Mouse (Mus musculus) cerebellum, adult 2 months (tissue): ENCODE measurements at regions not wholly inside any gene's neighbourhood (a gene's known extent, or its start where the extent isn't known, plus 50 kb on each side); places are given as distances from the start of the nearest gene placed in this dataset.

Experiments
- CTCF ChIP-seq: fragments of 200-500 bp; IDR thresholded peaks from 2 replicates; pipeline ENCODE4 v1.5.1; 2011; ENCODE audit warnings: low read depth, mild to moderate bottlenecking, control low read depth, low read length, moderate library complexity, borderline replicate concordance; ENCODE audit not compliant: insufficient read depth
- POLR2A ChIP-seq: fragments of 200-500 bp; IDR thresholded peaks from 2 replicates; pipeline ENCODE4 v1.6.1; 2011; ENCODE audit warnings: low read length, control low read depth, borderline replicate concordance; ENCODE audit not compliant: insufficient read depth

DNA sequence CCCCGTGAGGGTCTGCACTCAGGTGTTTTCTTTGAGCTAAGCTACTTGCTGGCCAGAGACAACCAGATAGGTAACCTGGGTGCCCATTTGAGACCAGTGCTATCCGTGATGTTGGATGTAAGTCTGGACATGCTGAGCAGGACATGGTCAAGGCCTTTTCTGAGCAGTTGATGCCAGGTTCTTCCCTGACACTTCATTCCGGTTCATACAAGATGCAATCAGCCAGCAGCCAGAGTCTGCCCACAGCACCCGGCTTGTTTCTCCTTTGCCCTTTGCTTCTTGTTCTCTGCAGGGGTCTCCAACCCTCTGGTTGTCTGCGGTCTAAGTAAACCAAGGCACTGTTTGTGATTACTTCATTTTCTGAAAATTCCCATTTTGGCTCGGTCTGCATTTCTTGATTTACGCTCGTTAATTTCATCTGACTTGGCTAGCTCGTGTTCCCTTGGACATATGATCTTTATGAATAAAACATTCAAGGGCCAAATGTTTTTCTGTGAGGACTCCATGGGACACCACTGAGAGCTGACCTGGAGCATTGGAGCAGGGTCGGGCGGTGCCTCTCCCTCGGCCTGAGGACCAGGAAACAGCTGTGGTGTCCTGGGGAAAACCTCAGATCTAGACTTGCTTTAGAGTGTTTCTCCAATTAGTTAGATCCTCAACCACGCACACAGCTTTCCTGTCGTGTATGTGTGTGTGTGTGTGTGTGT, 61.8 kb upstream of the Serp2 start:
- TF ChIP-seq CTCF, result no peak
- TF ChIP-seq POLR2A, result no peak
